Mouse (Mus musculus): ENCODE results near the gene Yaf2. TPM values are rescaled to one million over a fixed set of nuclear protein-coding genes. Genes with fewer than 3 reads are reported as not detected.
"Not testable (repeated sequence)": the region's sequence is repeated elsewhere in the genome, so short reads cannot be mapped to it uniquely, and the experiment has no call there.

The Yaf2 gene
- polyA plus RNA-seq, 1 experiment from 2014 or later: 70.4 TPM

DNA sequence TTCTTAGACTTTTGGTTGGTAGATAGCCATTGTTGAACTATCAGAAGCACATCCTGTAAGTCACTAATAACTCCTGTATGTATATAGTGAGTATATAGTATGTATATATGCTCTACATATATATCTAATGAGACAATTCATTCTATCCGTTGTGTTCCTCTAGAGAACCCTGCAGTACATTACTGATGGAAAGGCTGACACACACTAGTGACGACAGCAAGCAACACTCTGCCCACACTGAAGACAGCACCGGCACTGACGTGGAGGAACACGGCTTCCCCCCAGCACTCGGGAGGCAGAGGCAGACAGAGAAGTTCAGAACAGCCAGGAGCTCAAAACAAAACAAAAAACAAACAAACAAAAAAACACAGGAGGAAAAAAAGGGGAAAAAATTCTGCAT is 84.3 kb downstream of the Yaf2 start:
- Histone ChIP-seq H3K9ac (replicated peaks) (no peak overlapping the region), H3K27ac (no peak overlapping the region), H3K27me3 (no peaks in the 10 kb centered on the region), H3K4me3 (replicated peaks) (no peak overlapping the region), H3K4me1 (replicated peaks) (peaks cover 10% of the 10 kb centered on the region; the same call in 1 of the 2 replicates), H3K9me3 (no peaks in the 10 kb centered on the region), H3K36me3 (peaks cover 64% of the 10 kb centered on the region), H3K4me2 (no peak overlapping the region)
- 88% methylated on average over 6 of the region's 6 CpGs for WGBS
- no peak for ATAC-seq (ENCODE audit: insufficient number of reproducible peaks, insufficient read depth, low FRiP score, low TSS enrichment, low read depth)

DNA sequence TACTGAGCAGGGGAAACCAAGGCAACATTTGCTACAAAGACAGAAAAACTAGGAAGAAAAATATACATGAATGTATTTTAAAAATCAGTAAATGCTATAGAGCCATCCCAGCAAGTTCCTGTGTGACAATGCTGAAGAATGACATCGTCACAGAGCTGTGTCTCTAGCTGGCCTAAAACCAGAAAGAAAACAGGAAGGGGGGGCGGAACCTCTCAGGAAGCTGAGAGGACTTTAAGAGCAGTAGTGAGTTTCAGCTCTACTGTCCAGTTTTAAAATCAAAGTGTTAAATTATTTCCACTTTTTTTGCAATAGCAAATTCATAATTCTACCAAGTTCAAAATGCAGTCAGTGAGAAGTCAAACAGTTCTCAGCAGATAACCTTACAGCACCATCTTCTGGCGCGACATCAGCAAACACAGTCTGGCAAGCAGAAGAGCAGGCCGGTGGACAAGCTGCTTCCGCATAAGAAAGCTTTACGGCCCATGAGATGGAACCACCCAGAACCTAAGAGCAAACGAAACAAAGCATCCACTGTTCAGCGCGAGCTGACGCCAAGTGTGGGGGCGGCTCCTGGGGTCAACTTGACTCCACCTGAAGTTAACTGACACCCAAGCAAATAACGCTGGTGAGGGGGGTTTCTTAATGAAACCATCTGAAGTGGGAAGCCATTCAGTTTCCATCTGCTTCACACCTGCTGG is 85.0 kb downstream of the Yaf2 start:
- H3K4me3 ChIP-seq (replicated peaks): no peak overlapping the region
- no peaks in the 10 kb centered on the region for H3K27me3 ChIP-seq
- H3K27ac ChIP-seq: no peak overlapping the region
- H3K9ac ChIP-seq (replicated peaks): no peak overlapping the region
- H3K4me2 ChIP-seq: no peak overlapping the region
- no peak for ATAC-seq (ENCODE audit: insufficient number of reproducible peaks, insufficient read depth, low FRiP score, low TSS enrichment, low read depth)
- H3K36me3 ChIP-seq: peaks cover 64% of the 10 kb centered on the region
- H3K4me1 ChIP-seq (replicated peaks): peaks cover 10% of the 10 kb centered on the region; the same call in 1 of the 2 replicates
- no peaks in the 10 kb centered on the region for H3K9me3 ChIP-seq
- 70% methylated on average over 13 of the region's 13 CpGs for WGBS

DNA sequence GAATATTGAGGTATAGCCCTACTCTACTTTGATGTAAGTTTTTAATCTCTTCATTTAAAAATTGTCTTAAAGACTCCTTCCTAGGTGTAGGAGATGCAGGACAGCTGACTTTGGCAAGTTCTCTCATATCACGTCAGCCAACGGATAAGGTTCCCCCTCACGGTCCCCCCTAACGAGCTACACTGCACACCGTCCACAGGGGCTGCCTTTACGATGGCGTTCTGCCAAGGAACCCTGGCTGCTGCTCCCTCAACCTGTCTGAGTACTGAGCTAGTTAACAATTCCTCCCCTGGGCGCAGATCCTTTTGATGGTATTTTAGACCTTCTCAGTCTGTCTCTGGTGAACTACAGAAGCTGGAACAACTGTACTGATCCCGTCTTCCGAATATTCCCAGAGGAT is 93.5 kb downstream of the Yaf2 start:
- Histone ChIP-seq H3K27me3 (no peaks in the 10 kb centered on the region), H3K36me3 (peaks cover 76% of the 10 kb centered on the region), H3K27ac (no peak overlapping the region), H3K4me3 (replicated peaks) (no peak overlapping the region), H3K4me2 (no peak overlapping the region), H3K4me1 (replicated peaks) (peaks cover 9% of the 10 kb centered on the region), H3K9me3 (no peaks in the 10 kb centered on the region), H3K9ac (replicated peaks) (no peak overlapping the region)
- 60% methylated on average over 10 of the region's 10 CpGs for WGBS
- ATAC-seq (ENCODE audit: insufficient number of reproducible peaks, insufficient read depth, low FRiP score, low TSS enrichment, low read depth): no peak

- H3K9ac ChIP-seq (replicated peaks); H3K4me2 ChIP-seq; H3K4me1 ChIP-seq (replicated peaks); H3K27me3 ChIP-seq; H3K27ac ChIP-seq; H3K4me3 ChIP-seq (replicated peaks); ATAC-seq (ENCODE audit: insufficient number of reproducible peaks, insufficient read depth, low FRiP score, low TSS enrichment, low read depth): not testable (repeated sequence)
- 88% methylated on average over 10 of the region's 10 CpGs for WGBS
- H3K36me3 ChIP-seq: peaks cover 27% of the 10 kb centered on the region
- H3K9me3 ChIP-seq: peaks cover 12% of the 10 kb centered on the region
Observed at GRCm38 (mm10) chr15:93236456-93236855, 100.3 kb downstream of the Yaf2 start.

Other genes starting within 250 kb of the Yaf2 start
- gene Gxylt1, start 61.8 kb downstream of the Yaf2 start, polyA plus RNA-seq (2016; fragmentation: Nextera tagmentation; extraction: Ambion mirVana): 25.9 and 28.4 TPM in 2 replicates
- 174 and 179 TPM in 2 replicates for gene Zcrb1, start 61.4 kb upstream of the Yaf2 start, polyA plus RNA-seq (2016; fragmentation: Nextera tagmentation; extraction: Ambion mirVana)
- gene Pphln1, start 61.4 kb upstream of the Yaf2 start, polyA plus RNA-seq (2016; fragmentation: Nextera tagmentation; extraction: Ambion mirVana): 80.2 and 84.7 TPM in 2 replicates

Data from limb, embryonic 12.5 days (tissue).